Mouse (Mus musculus) mouse trophoblast stem cell (cell line): ENCODE results near the gene Comt.

ENCODE experiments used
- in situ Hi-C, 2 experiments: fragments of 300-500 bp; cut with MseI, MboI; formaldehyde crosslinking; loops; 2 replicates in 1 of 2; 3 replicates in 1 of 2; pipeline ENCODE4 v1.15.1; 2025

Gene Comt

GRCm38 (mm10) chr16:18433341-18433920 is 6.8 kb upstream of the Comt start:
- in situ Hi-C loops, result no loop called here

- in situ Hi-C loops, result no loop called here
Measured at GRCm38 (mm10) chr16:18430641-18431212, 4.1 kb upstream of the Comt start.

- in situ Hi-C loops, result no loop called here
Measured at GRCm38 (mm10) chr16:18429641-18430040, 3.0 kb upstream of the Comt start.

DNA sequence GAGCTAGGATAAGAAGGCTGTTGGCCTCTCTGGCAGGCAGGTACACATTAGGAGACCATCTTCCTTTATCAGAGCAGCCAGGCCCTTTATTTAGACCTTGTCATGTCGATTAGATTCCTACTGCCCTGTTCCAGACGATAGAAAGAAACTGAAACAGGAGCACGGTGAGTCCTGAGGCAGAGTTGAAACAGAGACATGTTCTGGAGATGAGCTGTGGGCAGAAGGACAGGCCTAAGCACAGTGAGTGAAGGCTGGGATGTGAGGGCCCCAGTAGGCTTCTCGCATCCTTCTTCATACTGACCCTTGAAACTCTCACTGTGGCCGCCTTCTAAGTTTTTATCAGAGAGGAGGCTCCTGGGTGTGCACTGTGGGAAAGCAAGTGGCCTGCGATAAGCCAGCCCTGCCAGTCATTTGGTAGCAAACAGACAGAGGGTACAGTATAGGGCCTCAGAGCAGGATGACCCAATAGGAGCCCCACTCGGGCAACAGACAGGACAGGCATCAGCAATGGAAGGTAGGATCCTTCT is 1.9 kb upstream of the Comt start:
- in situ Hi-C loops, result no loop called here

GRCm38 (mm10) chr16:18428011-18428515 is 1.4 kb upstream of the Comt start:
- in situ Hi-C loops, result no loop called here

DNA sequence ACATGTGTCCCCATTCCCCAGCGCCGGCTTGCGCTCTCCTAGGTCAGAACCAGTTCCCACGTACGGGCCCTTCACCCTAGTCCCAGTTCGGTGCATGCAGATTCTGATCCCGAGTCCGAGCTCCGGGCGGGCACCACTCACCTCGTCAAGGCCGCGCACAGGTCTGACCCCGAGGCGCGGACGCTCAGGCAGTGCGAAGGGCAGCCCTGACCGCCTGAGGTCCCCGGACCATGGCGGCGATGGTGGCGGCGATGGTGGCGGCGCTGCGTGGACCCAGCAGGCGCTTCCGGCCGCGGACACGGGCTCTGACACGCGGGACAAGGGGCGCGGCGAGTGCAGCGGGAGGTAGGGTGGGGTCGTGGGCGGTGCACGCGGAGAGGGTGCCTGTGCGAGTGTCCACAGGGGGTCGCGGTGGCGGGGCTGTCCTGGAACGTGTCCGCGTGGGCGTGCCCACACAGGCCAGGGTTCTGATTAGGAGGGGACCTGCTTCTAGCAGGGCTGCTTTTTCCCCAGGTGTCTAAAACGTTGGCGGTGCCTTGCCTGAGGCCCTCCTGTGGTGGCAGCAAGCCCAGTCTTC is 349 bp downstream of the Comt start, which contains the start of gene Txnrd2:
Gene Txnrd2 (plus strand): TSS at position 170 of the 577 bp plus-strand sequence.
- in situ Hi-C loops, result no loop called here

DNA sequence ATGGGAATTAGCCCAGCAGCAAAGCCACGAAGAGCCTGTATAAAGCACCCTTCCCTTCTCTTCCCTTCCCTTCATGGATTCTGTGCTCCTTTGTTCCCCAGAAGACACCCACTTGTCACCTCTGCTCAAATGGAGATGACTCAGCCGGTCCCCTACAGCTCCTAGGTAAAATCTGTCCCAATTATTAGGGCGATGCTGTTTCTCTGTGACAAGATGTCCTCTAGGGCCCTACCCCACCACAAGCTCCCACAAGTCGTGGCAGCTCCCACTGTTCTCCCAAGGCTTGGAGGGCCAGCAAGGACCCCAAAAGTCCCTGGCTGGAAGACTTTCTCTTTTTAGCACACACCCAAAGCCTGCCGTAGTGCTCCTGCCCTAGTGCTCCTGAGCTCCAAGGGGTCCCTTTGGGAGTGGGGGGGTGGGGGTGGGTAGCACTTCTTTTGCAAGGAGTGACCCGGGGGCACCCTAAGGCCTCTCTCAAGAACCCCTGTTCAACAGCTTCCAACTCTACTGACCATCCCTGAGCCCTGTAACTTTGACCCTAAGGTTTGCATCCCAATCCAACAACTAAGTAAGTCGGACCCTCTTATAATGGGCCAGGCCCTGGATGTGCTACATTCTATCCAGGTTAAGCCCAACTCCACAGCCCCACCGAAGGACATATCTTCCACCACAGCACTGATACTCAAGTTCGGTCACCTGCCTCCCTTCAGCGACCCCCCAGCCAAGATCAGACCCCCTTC is 1.0 kb downstream of the Comt start:
- in situ Hi-C loops, result no loop called here

- in situ Hi-C loops, result no loop called here
Measured at GRCm38 (mm10) chr16:18424364-18425045, 2.1 kb downstream of the Comt start.

DNA sequence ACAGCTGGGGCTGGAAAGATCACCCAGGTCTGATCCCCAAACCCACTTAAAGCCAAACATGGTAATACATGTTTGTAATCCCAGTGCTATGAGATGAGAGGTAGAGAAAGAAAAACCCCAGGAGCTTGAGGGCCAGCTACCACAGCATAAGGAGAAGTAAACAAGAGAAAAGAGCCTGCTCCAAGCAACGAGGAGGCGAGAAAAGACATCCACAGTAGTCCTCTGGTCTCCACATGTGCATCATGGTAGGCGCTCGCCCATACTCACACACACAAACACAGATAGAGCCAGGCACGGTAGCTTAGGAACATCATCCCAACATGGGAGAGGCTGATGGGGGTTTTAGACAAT is 2.8 kb downstream of the Comt start:
- in situ Hi-C loops, result no loop called here

- in situ Hi-C loops, result no loop called here
Measured at GRCm38 (mm10) chr16:18423203-18423914, 3.3 kb downstream of the Comt start.

GRCm38 (mm10) chr16:18420571-18420970 is 6.1 kb downstream of the Comt start:
- in situ Hi-C loops, result no loop called here

DNA sequence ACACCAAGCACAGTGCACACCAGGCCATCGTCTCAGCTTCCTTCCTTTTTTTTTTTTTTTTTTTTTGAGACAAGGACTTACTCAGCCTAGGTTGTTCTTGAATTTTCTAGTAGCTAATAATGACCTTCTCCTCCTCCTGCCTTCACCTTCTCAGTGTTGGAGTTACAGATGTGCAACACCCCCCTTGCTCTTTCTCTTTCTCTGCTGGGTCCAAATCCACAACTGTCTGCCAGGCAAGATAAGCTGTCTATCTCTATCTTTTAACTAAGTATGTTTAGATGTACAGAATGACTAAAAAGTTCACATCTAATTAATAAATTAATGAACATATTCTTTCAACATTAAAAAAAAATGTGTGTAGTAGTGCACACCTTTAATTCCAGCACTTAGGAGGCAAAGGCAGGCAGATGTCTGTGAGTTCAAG is 7.0 kb downstream of the Comt start:
- in situ Hi-C loops, result no loop called here

DNA sequence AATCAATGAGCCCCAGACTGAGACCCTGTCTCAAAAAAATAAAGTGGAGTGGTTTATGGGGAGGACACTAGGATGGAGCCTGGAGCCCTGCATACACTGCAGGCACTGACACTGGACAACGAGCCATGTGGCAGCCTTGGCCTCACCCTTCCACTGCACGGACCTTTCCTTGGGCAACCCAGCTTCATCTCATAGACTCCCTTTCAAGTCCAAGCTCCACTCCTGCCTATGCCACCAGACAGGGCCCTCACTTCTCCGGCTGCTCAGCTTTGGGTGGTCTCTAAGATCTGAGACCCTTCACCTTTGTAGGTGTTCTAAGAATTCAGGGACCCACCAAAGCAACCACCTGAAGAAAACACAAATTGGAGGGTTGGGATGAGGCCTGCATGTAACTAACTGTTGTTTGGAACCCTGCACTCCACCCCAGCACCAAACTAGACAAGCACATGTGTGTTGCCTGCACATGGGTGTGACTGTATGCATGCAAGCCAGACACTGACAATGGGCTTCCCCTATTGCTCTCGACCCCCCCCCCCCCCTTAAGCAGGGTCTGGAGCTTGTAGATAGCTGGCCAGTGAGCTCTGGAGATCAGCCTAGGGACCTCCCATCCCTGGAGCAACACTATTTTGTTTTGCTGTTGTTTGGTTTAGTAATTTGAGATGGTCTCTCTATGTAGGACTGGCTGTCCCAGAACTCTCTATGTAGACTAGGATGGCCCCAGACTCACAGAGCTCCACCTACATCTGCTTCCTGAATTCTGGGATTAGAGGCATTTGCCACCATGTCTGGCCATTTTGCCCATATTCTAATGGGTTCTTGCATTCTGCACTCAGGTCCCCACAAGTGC is 7.7 kb downstream of the Comt start:
- in situ Hi-C loops, result no loop called here

- in situ Hi-C loops, result no loop called here
Measured at GRCm38 (mm10) chr16:18417491-18417890, 9.2 kb downstream of the Comt start.

DNA sequence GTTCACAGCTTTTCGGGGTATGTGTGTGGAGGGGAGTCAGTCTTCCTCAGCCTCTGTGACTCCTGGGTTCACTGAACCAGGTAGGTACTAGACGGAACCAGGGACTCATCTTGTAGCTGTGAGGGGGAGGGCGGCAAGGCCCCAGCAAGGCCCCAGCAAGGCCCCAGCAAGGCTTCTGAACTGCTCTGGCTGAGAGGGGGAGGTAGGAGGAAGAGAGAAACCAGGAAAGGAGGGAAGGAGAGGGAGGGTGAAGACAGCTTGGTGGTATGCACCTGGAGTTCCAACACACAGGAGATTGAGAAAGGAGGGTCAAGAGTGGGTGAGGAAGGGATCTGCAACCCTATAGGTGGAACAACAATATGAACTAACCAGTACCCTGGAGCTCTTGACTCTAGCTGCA is 9.8 kb downstream of the Comt start:
- in situ Hi-C loops, result no loop called here

DNA sequence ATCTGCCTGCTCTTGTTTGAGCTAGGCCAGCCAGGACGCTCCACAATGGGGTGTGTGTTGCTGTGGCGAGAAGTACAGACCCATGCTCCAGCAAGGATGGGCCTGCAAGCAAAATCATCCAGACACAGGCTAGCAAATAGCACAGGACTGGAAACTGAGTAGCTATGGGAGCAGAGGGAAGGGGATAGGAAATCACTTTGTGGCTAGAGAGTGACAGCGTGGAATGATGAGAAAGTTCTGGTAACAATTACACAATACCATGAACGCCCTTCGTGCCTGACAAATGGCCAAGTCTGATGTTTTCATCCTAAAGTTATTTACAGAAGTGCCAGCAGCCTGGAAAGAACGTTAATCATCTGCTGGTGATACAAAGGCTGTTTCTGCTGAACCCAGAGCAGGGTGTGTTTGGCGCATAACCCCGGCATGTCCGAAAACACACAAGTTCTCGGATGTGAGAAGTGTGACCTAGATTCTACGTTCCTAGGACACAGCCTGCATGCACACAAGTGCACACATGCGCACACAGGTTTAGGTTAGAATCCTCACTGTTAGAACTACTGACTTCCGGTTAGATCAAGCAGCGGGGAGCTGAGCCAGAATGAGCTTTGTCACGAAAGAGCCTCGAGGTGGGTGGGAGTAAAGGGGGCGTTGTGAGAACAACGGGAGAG is 10.4 kb downstream of the Comt start:
- in situ Hi-C loops, result no loop called here

GRCm38 (mm10) chr16:18413032-18413816 is 13.4 kb downstream of the Comt start:
- in situ Hi-C loops, result no loop called here

DNA sequence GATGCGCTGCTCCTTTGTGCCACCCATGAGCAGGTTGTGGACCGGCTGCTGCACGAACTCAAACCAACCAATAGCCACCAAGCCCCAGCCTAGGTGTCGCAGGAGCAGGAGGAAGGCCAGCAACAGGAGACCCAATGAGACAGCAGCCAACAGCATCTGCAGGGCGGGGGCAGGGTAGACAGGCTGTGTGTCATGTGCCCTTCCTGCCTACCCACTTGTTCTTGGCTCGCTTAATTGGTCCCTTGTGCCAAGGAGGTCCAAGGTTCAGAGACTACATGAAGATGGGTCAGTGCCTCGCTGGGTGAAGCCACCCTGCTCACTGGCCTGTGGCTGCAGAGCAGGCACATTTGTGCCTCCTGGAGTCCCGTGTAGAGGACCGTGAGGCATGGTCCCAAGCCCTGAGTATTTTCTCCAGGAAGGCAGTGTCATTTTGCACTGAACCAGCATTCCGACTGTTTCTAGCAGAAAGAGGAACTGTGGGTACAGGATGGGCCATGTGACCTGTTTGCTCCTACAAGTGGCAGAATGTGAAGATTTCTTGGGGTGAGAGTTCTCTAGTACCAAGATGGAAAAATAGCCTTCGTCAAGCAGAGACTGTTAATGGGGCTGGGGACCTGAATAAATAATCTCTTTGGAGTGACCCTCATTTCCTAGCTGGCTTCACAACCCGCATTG is 14.7 kb downstream of the Comt start:
- in situ Hi-C loops, result no loop called here
